ENCODE assay signal across 9 mouse cellular contexts in genomic region chr8:78063529-78063928, GRCm38 (mm10).
DNase-seq lines count a peak whose midpoint lies in the region; ATAC-seq and TF ChIP-seq lines count a peak whose summit lies in the region.
"Had no signal": no experiment of that assay in that cellular context is flagged by ENCODE, and none has a peak within 500 bp of the region (broad histone marks: within the 10 kb centered on the region; RNA-seq: fewer than 3 reads in every experiment).

No protein-coding gene starts in this region.

- H3K27me3 ChIP-seq in heart, embryonic 11.5 days (ENCODE audit: control insufficient read depth, insufficient read depth, low read length) = peaks cover 10% of the 10 kb centered on the region
- H3K27me3 ChIP-seq in kidney, postnatal 0 days (ENCODE audit: insufficient read depth, low read length) = no peaks in the 10 kb centered on the region
- H3K27me3 ChIP-seq in liver, embryonic 11.5 days (replicated peaks; ENCODE audit: control insufficient read depth, insufficient read depth, low read length) = peaks cover 9% of the 10 kb centered on the region
- H3K27me3 ChIP-seq in neural tube, embryonic 12.5 days (replicated peaks) = peaks cover 4% of the 10 kb centered on the region

- no peak overlapping the region for H3K4me3 ChIP-seq in cortical plate, adult 2 months (ENCODE audit: insufficient read depth, low read length)
- H3K4me3 ChIP-seq in heart, embryonic 11.5 days (ENCODE audit: low read depth, low read length) = peak overlapping the region; percentile 34
- H3K4me3 ChIP-seq in kidney, postnatal 0 days (replicated peaks; ENCODE audit: low read depth, low read length) = peak overlapping the region; percentile 18
- H3K4me3 ChIP-seq in liver, embryonic 11.5 days (ENCODE audit: low read depth, low read length) = no peak overlapping the region
- H3K4me3 ChIP-seq in neural tube, embryonic 12.5 days = peak overlapping the region; percentile 11; the same call in 1 of the 2 replicates

- peak; percentile 11 to 48 for DNase-seq in heart, adult 18-20 months
- no peak for DNase-seq in heart, adult 8-10 months (ENCODE audit: low spot score)
- peak; percentile 76 for DNase-seq in kidney, postnatal 0 days (ENCODE audit: low spot score)
- peak; percentile 49 for DNase-seq in liver, embryonic 11.5 days (ENCODE audit: low spot score)

- H3K9me3 ChIP-seq in heart, embryonic 11.5 days (replicated peaks; ENCODE audit: control insufficient read depth, low read length) = no peaks in the 10 kb centered on the region
- no peaks in the 10 kb centered on the region for H3K9me3 ChIP-seq in kidney, postnatal 0 days (replicated peaks; ENCODE audit: low read length)
- no peaks in the 10 kb centered on the region for H3K9me3 ChIP-seq in liver, embryonic 11.5 days (ENCODE audit: control insufficient read depth, low read length)
- no peaks in the 10 kb centered on the region for H3K9me3 ChIP-seq in neural tube, embryonic 12.5 days

- ATAC-seq in heart, embryonic 11.5 days (replicated peaks; ENCODE audit: insufficient number of reproducible peaks, low FRiP score, low TSS enrichment) = no peak
- no peak for ATAC-seq in kidney, postnatal 0 days (replicated peaks; ENCODE audit: low FRiP score, low read depth)
- no peak for ATAC-seq in liver, embryonic 11.5 days (replicated peaks; ENCODE audit: low FRiP score)
- ATAC-seq in neural tube, embryonic 12.5 days (ENCODE audit: low FRiP score, low read depth) = no peak; the same call in 1 of the 2 replicates
- no peak for ATAC-seq in activated CD4-positive, CD25-positive, alpha-beta regulatory T cell, adult 4 months

- no peak overlapping the region for H3K27ac ChIP-seq in cortical plate, adult 2 months (ENCODE audit: insufficient read depth, low read length)
- H3K27ac ChIP-seq in heart, embryonic 11.5 days (ENCODE audit: low read depth, low read length) = no peak overlapping the region
- no peak overlapping the region for H3K27ac ChIP-seq in kidney, postnatal 0 days
- H3K27ac ChIP-seq in liver, embryonic 11.5 days (ENCODE audit: low read depth, low read length) = no peak overlapping the region
- H3K27ac ChIP-seq in neural tube, embryonic 12.5 days = no peak overlapping the region
- H3K27ac ChIP-seq: macrophage had no signal

- H3K4me1 ChIP-seq in cortical plate, adult 2 months (ENCODE audit: control insufficient read depth, insufficient read depth, low read length) = no peaks in the 10 kb centered on the region; the same call in 1 of the 2 replicates
- no peaks in the 10 kb centered on the region for H3K4me1 ChIP-seq in heart, embryonic 11.5 days (ENCODE audit: control insufficient read depth, insufficient read depth, low read length)
- no peaks in the 10 kb centered on the region for H3K4me1 ChIP-seq in kidney, postnatal 0 days (replicated peaks; ENCODE audit: insufficient read depth, low read length)
- no peaks in the 10 kb centered on the region for H3K4me1 ChIP-seq in liver, embryonic 11.5 days (replicated peaks; ENCODE audit: control insufficient read depth, insufficient read depth, low read length)
- no peaks in the 10 kb centered on the region for H3K4me1 ChIP-seq in neural tube, embryonic 12.5 days

- H3K4me2 ChIP-seq in heart, embryonic 11.5 days = peak overlapping the region; percentile 75
- H3K4me2 ChIP-seq in kidney, postnatal 0 days (ENCODE audit: low read length) = peak overlapping the region; percentile 52
- H3K4me2 ChIP-seq in liver, embryonic 11.5 days = peak overlapping the region; percentile 51
- peak overlapping the region; percentile 55 for H3K4me2 ChIP-seq in neural tube, embryonic 12.5 days (replicated peaks)

- no peak for TF ChIP-seq POLR2A in cortical plate, adult 2 months (IDR thresholded peaks at IDR 0.05; ENCODE audit: extremely low read depth, insufficient read depth, low read length)

- 0 out of 2 replicates have a peak overlapping the region, but pooled peaks have one; percentile 49 for H3K9ac ChIP-seq in heart, embryonic 11.5 days (ENCODE audit: low read depth, low read length)
- H3K9ac ChIP-seq in kidney, postnatal 0 days (ENCODE audit: low read depth, low read length) = no peak overlapping the region
- no peak overlapping the region for H3K9ac ChIP-seq in liver, embryonic 11.5 days (ENCODE audit: low read depth, low read length)
- H3K9ac ChIP-seq in neural tube, embryonic 12.5 days = no peak overlapping the region

- WGBS in heart, embryonic 11.5 days (ENCODE audit: insufficient replicate concordance) = 4% methylated on average over 13 of the region's 13 CpGs
- WGBS in kidney, postnatal 0 days = 7% methylated on average over 13 of the region's 13 CpGs
- 7% methylated on average over 13 of the region's 13 CpGs for WGBS in liver, embryonic 11.5 days
- 3% methylated on average over 13 of the region's 13 CpGs for WGBS in neural tube, embryonic 12.5 days

- H3K36me3 ChIP-seq in heart, embryonic 11.5 days (ENCODE audit: control insufficient read depth, insufficient read depth, low read length) = no peaks in the 10 kb centered on the region
- H3K36me3 ChIP-seq in kidney, postnatal 0 days (ENCODE audit: insufficient read depth, low read length) = no peaks in the 10 kb centered on the region
- H3K36me3 ChIP-seq in liver, embryonic 11.5 days (ENCODE audit: control insufficient read depth, insufficient read depth, low read length) = no peaks in the 10 kb centered on the region
- H3K36me3 ChIP-seq in neural tube, embryonic 12.5 days = no peaks in the 10 kb centered on the region

- peak; percentile 19; the same call in 1 of the 2 replicates for TF ChIP-seq CTCF in cortical plate, adult 2 months (IDR thresholded peaks at IDR 0.05; ENCODE audit: extremely low read depth, insufficient read depth, low read length)
- TF ChIP-seq CTCF in kidney, postnatal 0 days (IDR thresholded peaks at IDR 0.05; ENCODE audit: low read depth) = peak; percentile 76

Comparison
In these comparisons a context has a peak if more than half of its experiments do, and no peak if none do; other contexts are left out.
1. H3K4me3 ChIP-seq: peak in heart, embryonic 11.5 days (single experiment), kidney, postnatal 0 days (single experiment) and neural tube, embryonic 12.5 days (single experiment); none in cortical plate, adult 2 months (single experiment) and liver, embryonic 11.5 days (single experiment).
2. Peak in every context shown above with its lines, with median percentiles within 50 percentile points of each other: H3K4me2 ChIP-seq.